Mouse (Mus musculus) stomach, embryonic 15.5 days (tissue): ENCODE data around the gene Tomm6. TPM values are rescaled to one million over a fixed set of nuclear protein-coding genes. Genes with fewer than 3 reads are reported as not detected.
A peak's percentile ranks its signal among the peaks of the same experiment; 100 is the strongest.

Experiments used
- ATAC-seq: fragments of 200-750 bp; cut with Nextera tagmentation; 2 replicates; pipeline ENCODE4 v1.8.0; 2017; ENCODE audit warnings: low read depth, moderate number of reproducible peaks, moderate TSS enrichment; ENCODE audit not compliant: insufficient read depth, low FRiP score
- H3K27ac ChIP-seq: fragments of 300-500 bp; sonication (generic); 2 replicates; pipeline ENCODE4 v1.5.1; 2015; ENCODE audit warnings: mild to moderate bottlenecking, inconsistent platforms
- H3K27me3 ChIP-seq: fragments of 300-500 bp; sonication (generic); replicated peaks from 2 replicates; pipeline ENCODE4 v1.6.1; 2015; ENCODE audit warnings: inconsistent platforms
- H3K36me3 ChIP-seq: fragments of 300-500 bp; sonication (generic); 2 replicates; pipeline ENCODE4 v1.6.1; 2015; ENCODE audit warnings: inconsistent platforms
- H3K4me1 ChIP-seq: fragments of 300-500 bp; sonication (generic); 2 replicates; pipeline ENCODE4 v1.6.1; 2015; ENCODE audit warnings: inconsistent platforms
- H3K4me2 ChIP-seq: fragments of 300-500 bp; sonication (generic); 2 replicates; pipeline ENCODE4 v1.6.1; 2015; ENCODE audit warnings: mild to moderate bottlenecking, inconsistent platforms
- H3K4me3 ChIP-seq: fragments of 300-500 bp; sonication (generic); replicated peaks from 2 replicates; pipeline ENCODE4 v1.5.1; 2015; ENCODE audit warnings: inconsistent platforms
- H3K9ac ChIP-seq: fragments of 300-500 bp; sonication (generic); 2 replicates; pipeline ENCODE4 v1.6.1; 2015; ENCODE audit warnings: inconsistent platforms
- H3K9me3 ChIP-seq: fragments of 300-500 bp; sonication (generic); 2 replicates; pipeline ENCODE4 v1.6.1; 2016; ENCODE audit warnings: inconsistent platforms
- WGBS: fragments of 180-500 bp; shearing (Covaris S2); methylation state at CpG from one replicate; pipeline ENCODE4 v1.1.7; 2015; 5-methylcytosine and 5-hydroxymethylcytosine counted together
- polyA plus RNA-seq: library from polyadenylated mRNA; unstranded; fragments of >200 nt; fragmentation: Nextera tagmentation; extraction: Ambion mirVana; gene quantifications from 2 replicates; pipeline ENCODE4 v1.2.1, GENCODE M21; 2015

Tomm6 gene
- 404 and 405 TPM in 2 replicates for polyA plus RNA-seq

GRCm38 (mm10) chr17:47688344-47688607 is at the start of gene Tomm6:
Tomm6 (minus strand) TSS chr17:47688386.
- ATAC-seq, result no peak
- Histone ChIP-seq H3K4me3 (peak within 1 kb of the TSS; percentile 89), H3K36me3 (peaks cover 22% of the 10 kb centered on the region; the same call in 1 of the 2 replicates), H3K9me3 (no peaks in the 10 kb centered on the region), H3K4me1 (peaks cover 12% of the 10 kb centered on the region), H3K9ac (peak within 1 kb of the TSS; percentile 69), H3K27ac (peak within 1 kb of the TSS; percentile 87), H3K4me2 (peak within 1 kb of the TSS; percentile 97), H3K27me3 (no peaks in the 10 kb centered on the region)
- under 1% methylated on average over 9 of the region's 9 CpGs for WGBS

- ATAC-seq, result peak; percentile 91
- Histone ChIP-seq H3K4me1 (peaks cover 17% of the 10 kb centered on the region), H3K9ac (peak overlapping the region; percentile 58), H3K27ac (peak overlapping the region; percentile 78), H3K27me3 (no peaks in the 10 kb centered on the region), H3K9me3 (no peaks in the 10 kb centered on the region), H3K36me3 (no peaks in the 10 kb centered on the region), H3K4me2 (peak overlapping the region; percentile 99), H3K4me3 (peak overlapping the region; percentile 77)
- WGBS, result 0% methylated on average over 46 of the region's 60 CpGs
These were observed 49.3 kb upstream of the Tomm6 start for GRCm38 (mm10) chr17:47737271-47738065.

DNA sequence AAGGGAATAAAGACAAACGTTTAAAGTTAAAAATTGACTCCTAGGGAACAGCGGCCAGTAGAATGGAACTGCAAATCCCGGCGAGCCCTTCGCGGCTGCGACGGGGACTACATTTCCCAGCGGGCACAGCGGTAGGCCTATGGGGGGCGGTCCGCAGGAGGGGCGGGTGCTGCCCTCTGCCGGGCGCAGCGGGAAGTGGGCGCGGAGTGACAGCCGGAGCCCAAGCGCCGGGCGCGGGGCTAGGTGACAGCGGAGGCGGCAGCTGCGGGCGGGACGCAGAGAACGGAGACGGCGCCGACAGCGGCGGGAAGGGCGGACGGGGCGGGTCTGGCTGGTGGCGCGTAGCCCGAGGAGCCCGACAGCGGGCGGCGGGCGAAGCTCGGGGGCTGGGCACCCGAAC is 48.7 kb upstream of the Tomm6 start, which contains the start of gene Tfeb:
Gene Tfeb, plus strand, starts transcription at position 175 of the 400 bp plus-strand sequence.
- ATAC-seq, result peak; percentile 59
- Histone ChIP-seq H3K27ac (peak within 1 kb of the TSS; percentile 78), H3K36me3 (no peaks in the 10 kb centered on the region), H3K9ac (peak within 1 kb of the TSS; percentile 58), H3K9me3 (no peaks in the 10 kb centered on the region), H3K4me3 (peak within 1 kb of the TSS; percentile 77), H3K27me3 (no peaks in the 10 kb centered on the region), H3K4me1 (peaks cover 17% of the 10 kb centered on the region), H3K4me2 (peak within 1 kb of the TSS; percentile 99)
- under 1% methylated on average over 38 of the region's 47 CpGs for WGBS

DNA sequence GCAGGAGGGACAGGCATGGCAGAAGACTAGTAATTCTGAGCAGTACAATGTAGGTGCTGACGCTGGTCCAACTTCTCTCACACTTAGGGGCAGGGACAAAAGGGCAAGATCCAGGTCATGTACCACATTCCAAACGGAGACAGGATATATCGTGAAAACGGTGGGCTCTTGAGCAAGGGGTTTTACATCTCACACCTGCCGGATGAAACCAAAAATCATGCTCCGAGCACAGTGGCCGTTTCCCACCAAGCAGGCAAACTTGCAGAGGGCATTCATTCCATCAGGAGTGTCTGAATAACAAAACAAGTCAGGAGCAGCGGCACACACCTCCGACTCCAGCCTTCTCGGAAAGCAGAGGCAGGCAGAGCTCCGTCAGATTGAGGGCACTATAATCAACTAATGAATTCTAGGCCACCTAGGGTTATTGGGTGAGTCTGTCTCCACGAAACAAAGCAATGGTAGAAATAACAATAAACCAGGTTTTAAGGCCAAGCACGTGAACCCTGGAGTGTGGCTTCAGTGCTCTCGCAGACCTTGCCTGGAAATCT is 47.4 kb upstream of the Tomm6 start:
- ATAC-seq, result no peak
- H3K9me3 ChIP-seq, result no peaks in the 10 kb centered on the region
- no peak overlapping the region for H3K4me3 ChIP-seq
- no peak overlapping the region for H3K27ac ChIP-seq
- no peaks in the 10 kb centered on the region for H3K27me3 ChIP-seq
- no peak overlapping the region for H3K4me2 ChIP-seq
- no peak overlapping the region for H3K9ac ChIP-seq
- peaks cover 17% of the 10 kb centered on the region for H3K4me1 ChIP-seq
- no peaks in the 10 kb centered on the region for H3K36me3 ChIP-seq
- WGBS, result 73% methylated on average over 14 of the region's 14 CpGs

DNA sequence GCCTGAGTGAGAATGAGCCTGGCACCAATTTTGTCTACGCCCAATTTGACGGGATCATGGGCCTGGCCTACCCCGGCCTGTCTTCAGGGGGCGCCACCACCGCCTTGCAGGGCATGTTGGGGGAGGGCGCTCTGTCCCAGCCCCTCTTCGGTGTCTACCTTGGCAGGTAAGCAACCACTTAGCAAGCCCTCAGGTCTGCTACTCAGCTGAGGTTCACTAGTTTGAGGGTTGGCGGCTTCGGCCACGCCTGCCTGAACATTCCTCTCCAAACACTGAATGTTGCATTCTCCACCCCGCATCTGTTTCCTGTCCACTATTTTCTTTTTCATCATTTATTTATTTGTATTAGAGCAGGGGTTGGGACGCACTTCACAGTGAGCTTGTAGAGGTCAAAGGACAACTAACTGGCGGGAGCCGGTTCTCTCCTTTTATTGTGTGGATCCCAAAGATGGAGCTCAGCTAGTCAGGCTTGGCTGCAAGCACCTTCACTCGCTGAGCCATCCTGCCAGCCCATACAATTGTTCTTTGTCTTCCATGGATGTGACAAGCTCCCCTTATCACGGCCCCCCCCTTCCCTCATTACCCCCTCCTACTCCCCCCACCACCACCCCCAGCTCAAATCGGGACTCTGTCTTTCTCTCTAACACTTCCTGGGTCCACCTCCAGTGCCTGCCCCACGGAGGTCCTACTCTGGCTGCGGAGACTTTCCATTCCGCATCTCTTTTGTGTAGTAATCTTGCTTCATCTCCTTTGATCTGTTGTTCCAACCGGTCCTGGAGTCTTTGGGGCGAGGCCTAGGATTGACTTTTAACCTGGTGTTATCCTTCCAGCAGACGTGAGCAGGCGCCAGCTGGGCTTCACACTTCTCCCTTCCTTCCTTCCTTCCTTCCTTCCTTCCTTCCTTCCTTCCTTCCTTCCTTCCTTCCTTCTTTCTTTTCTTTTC is 42.7 kb upstream of the Tomm6 start:
- Histone ChIP-seq H3K27ac (no peak overlapping the region), H3K4me1 (no peaks in the 10 kb centered on the region), H3K36me3 (no peaks in the 10 kb centered on the region), H3K4me3 (no peak overlapping the region), H3K9ac (no peak overlapping the region), H3K4me2 (no peak overlapping the region), H3K9me3 (no peaks in the 10 kb centered on the region), H3K27me3 (no peaks in the 10 kb centered on the region)
- 54% methylated on average over 24 of the region's 24 CpGs for WGBS
- ATAC-seq, result no peak

- Histone ChIP-seq H3K4me2 (no peak within 1 kb of the TSS), H3K4me3 (no peak within 1 kb of the TSS), H3K4me1 (no peaks in the 10 kb centered on the region), H3K9me3 (no peaks in the 10 kb centered on the region), H3K36me3 (no peaks in the 10 kb centered on the region), H3K9ac (no peak within 1 kb of the TSS), H3K27me3 (no peaks in the 10 kb centered on the region), H3K27ac (no peak within 1 kb of the TSS)
- ATAC-seq, result 0 out of 2 replicates have a peak, but pooled peaks have one; percentile 37
- 69% methylated on average over 11 of the region's 11 CpGs for WGBS
These were observed 38.4 kb upstream of the Tomm6 start, which contains the start of gene Pgc for GRCm38 (mm10) chr17:47726566-47726965. Pgc (plus strand) TSS chr17:47726842.

DNA sequence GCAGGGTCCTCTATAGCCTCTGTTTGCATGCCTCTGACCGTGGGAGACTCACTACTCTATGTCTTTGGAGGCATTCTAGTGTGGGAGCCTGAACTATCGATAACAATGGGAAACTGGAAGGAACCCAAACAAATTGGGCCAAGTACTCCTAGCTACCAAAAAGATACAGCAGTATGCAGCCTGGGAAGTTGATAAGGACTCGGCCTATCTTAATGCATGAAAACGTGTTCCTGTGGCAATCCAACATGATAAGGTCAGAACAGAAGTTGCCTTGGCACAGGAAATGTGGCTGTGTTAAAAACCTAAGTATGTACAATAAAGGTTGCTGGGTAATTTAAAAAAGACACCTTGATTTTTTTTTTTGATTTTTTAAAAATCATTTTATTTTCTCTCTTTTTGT is 33.0 kb upstream of the Tomm6 start:
- no peaks in the 10 kb centered on the region for H3K36me3 ChIP-seq
- H3K4me3 ChIP-seq, result no peak overlapping the region
- WGBS, result 64% methylated on average over 4 of the region's 4 CpGs
- H3K27me3 ChIP-seq, result no peaks in the 10 kb centered on the region
- ATAC-seq, result no peak
- no peaks in the 10 kb centered on the region for H3K4me1 ChIP-seq
- no peak overlapping the region for H3K9ac ChIP-seq
- H3K27ac ChIP-seq, result no peak overlapping the region
- no peaks in the 10 kb centered on the region for H3K9me3 ChIP-seq
- no peak overlapping the region for H3K4me2 ChIP-seq

- no peak overlapping the region for H3K27ac ChIP-seq
- H3K9ac ChIP-seq, result no peak overlapping the region
- H3K4me2 ChIP-seq, result no peak overlapping the region
- no peaks in the 10 kb centered on the region for H3K36me3 ChIP-seq
- WGBS, result 52% methylated on average over 3 of the region's 3 CpGs
- no peaks in the 10 kb centered on the region for H3K27me3 ChIP-seq
- no peaks in the 10 kb centered on the region for H3K9me3 ChIP-seq
- ATAC-seq, result no peak
- H3K4me3 ChIP-seq, result no peak overlapping the region
- no peaks in the 10 kb centered on the region; the same call in 1 of the 2 replicates for H3K4me1 ChIP-seq
These were observed 26.9 kb upstream of the Tomm6 start for GRCm38 (mm10) chr17:47715037-47715436.

DNA sequence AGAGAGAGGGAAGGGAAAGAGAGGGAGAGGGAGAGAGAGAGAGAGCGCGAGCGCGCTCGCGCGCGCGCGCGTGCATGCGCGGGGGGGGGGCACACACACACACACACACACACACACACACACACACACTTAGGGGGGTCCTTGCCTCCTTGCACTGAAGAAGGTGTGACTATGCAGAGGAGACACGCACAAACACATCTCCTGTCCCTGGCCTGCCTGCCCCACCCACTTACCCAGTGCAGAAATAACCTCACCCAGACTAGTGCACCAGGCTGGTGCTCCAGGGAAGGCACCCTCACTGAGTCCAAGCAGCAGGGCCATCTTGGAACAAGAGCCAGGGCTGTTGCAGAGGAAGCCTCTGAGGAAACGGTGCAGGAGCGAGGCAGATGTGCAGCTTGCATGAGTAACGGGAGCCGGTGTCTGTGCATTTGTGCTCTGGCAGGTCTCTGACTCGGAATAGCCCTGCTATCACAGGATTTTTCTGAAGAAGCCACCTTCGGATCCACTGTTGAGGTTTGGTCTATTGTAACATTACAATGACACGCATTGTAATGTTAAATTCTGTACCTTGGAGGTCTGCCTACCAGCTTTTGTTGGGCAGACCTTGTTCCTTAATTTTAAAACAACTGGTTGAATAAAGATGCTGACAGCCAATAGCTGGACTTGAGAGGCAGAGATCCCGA is 24.8 kb upstream of the Tomm6 start:
- Histone ChIP-seq H3K9me3 (no peaks in the 10 kb centered on the region), H3K4me3 (no peak overlapping the region), H3K4me1 (no peaks in the 10 kb centered on the region; the same call in none of the 2 replicates), H3K27me3 (no peaks in the 10 kb centered on the region), H3K36me3 (no peaks in the 10 kb centered on the region), H3K9ac (no peak overlapping the region), H3K27ac (no peak overlapping the region), H3K4me2 (no peak overlapping the region)
- ATAC-seq, result no peak
- 58% methylated on average over 10 of the region's 22 CpGs for whole genome bisulfite sequencing

- no peak overlapping the region for H3K4me3 ChIP-seq
- H3K4me2 ChIP-seq, result no peak overlapping the region
- H3K27me3 ChIP-seq, result no peaks in the 10 kb centered on the region
- H3K36me3 ChIP-seq, result no peaks in the 10 kb centered on the region
- H3K4me1 ChIP-seq, result no peaks in the 10 kb centered on the region; the same call in none of the 2 replicates
- ATAC-seq, result peak; percentile 52
- WGBS, result 52% methylated on average over 6 of the region's 6 CpGs
- no peak overlapping the region for H3K9ac ChIP-seq
- H3K9me3 ChIP-seq, result no peaks in the 10 kb centered on the region
- no peak overlapping the region for H3K27ac ChIP-seq
These were observed 23.7 kb upstream of the Tomm6 start for GRCm38 (mm10) chr17:47711883-47712282.

- H3K4me2 ChIP-seq, result no peak overlapping the region
- H3K27ac ChIP-seq, result no peak overlapping the region
- H3K9me3 ChIP-seq, result no peaks in the 10 kb centered on the region
- no peak for ATAC-seq
- H3K27me3 ChIP-seq, result no peaks in the 10 kb centered on the region
- H3K36me3 ChIP-seq, result no peaks in the 10 kb centered on the region
- no peak overlapping the region for H3K4me3 ChIP-seq
- no peaks in the 10 kb centered on the region; the same call in none of the 2 replicates for H3K4me1 ChIP-seq
- WGBS, result 46% methylated on average over 3 of the region's 3 CpGs
- H3K9ac ChIP-seq, result no peak overlapping the region
These were observed 21.9 kb upstream of the Tomm6 start for GRCm38 (mm10) chr17:47710036-47710435.
